Mouse (Mus musculus): ENCODE measurements around the gene Vmn1r124. TPM values are rescaled to one million over a fixed set of nuclear protein-coding genes. Genes with fewer than 3 reads are reported as not detected.
"Not testable (repeated sequence)": the region's sequence is repeated elsewhere in the genome, so short reads cannot be mapped to it uniquely, and the experiment has no call there.

Gene Vmn1r124
- total RNA-seq (2021), result not detected
- long read RNA-seq, experiment 1, result 0 reads
- long read RNA-seq, experiment 2, result 0 reads

GRCm38 (mm10) chr7:21260517-21260916 lies at the start of gene Vmn1r124:
TSS of gene Vmn1r124 (minus strand) at chr7:21260617.
- DNase-seq; intact Hi-C loops (cut with DNase I): not testable (repeated sequence)

- DNase-seq; intact Hi-C loops (cut with DNase I): not testable (repeated sequence)
Measured at GRCm38 (mm10) chr7:21301367-21301766, 41.0 kb upstream of the Vmn1r124 start, which contains the start of gene Vmn1r126. TSS of gene Vmn1r126 (minus strand) at chr7:21301467.

GRCm38 (mm10) chr7:21271879-21272278 lies 11.5 kb upstream of the Vmn1r124 start, which contains the start of gene Vmn1r125:
TSS of gene Vmn1r125 (plus strand) at chr7:21272179.
- intact Hi-C loops (cut with DNase I); DNase-seq: not testable (repeated sequence)

Other genes starting within 250 kb of the Vmn1r124 start
- not detected for gene Vmn1r119, start 248.2 kb downstream of the Vmn1r124 start, total RNA-seq (2021)
- gene Vmn1r120, start 206.8 kb downstream of the Vmn1r124 start, total RNA-seq (2021), result not detected
- gene Vmn1r121, start 162.1 kb downstream of the Vmn1r124 start, total RNA-seq (2021), result not detected
- not detected for gene Vmn1r122, start 126.5 kb downstream of the Vmn1r124 start, total RNA-seq (2021)
- not detected for gene Vmn1r123, start 98.4 kb downstream of the Vmn1r124 start, total RNA-seq (2021)
- not detected for gene Gm5157, start 70.2 kb downstream of the Vmn1r124 start, total RNA-seq (2021)
- gene Vmn1r125, start 11.6 kb upstream of the Vmn1r124 start, total RNA-seq (2021), result not detected
- not detected for gene Vmn1r126, start 40.9 kb upstream of the Vmn1r124 start, total RNA-seq (2021)
- gene Vmn1r127, start 59.2 kb upstream of the Vmn1r124 start, total RNA-seq (2021), result not detected
- gene Vmn1r128, start 88.8 kb upstream of the Vmn1r124 start, total RNA-seq (2021), result not detected
- not detected for gene Vmn1r129, start 100.7 kb upstream of the Vmn1r124 start, total RNA-seq (2021)
- not detected for gene Gm6882, start 172.1 kb upstream of the Vmn1r124 start, total RNA-seq (2021)